Mouse (Mus musculus): ENCODE measurements around the gene Rab5c. TPM values are rescaled to one million over a fixed set of nuclear protein-coding genes. Genes with fewer than 3 reads are reported as not detected.

Gene Rab5c
- total and polyA plus RNA-seq, 3 experiments, result 121 to 156 (median 150) TPM

- no peaks in the 10 kb centered on the region for H3K9me3 ChIP-seq (replicated peaks; ENCODE audit: low read length)
- no peaks in the 10 kb centered on the region for H3K27me3 ChIP-seq (replicated peaks)
- TF ChIP-seq SIN3A (IDR thresholded peaks at IDR 0.05; ENCODE audit: low read length), result no peak
- no peak for TF ChIP-seq MXI1 (IDR thresholded peaks at IDR 0.05; ENCODE audit: low read depth, low read length)
- no peak for TF ChIP-seq CHD1 (IDR thresholded peaks at IDR 0.05; ENCODE audit: low read depth, low read length)
- no peak for TF ChIP-seq JUND (conservative IDR thresholded peaks at IDR 0.05; ENCODE audit: low read depth, low read length)
- TF ChIP-seq E2F4 (IDR thresholded peaks at IDR 0.05; ENCODE audit: insufficient replicate concordance, low read depth, low read length), result no peak
- TF ChIP-seq MAFK (IDR thresholded peaks at IDR 0.05; ENCODE audit: insufficient replicate concordance, low read length), result no peak
- TF ChIP-seq CHD2 (IDR thresholded peaks at IDR 0.05; ENCODE audit: low read length), result no peak
- TF ChIP-seq POLR2AphosphoS2 (IDR thresholded peaks at IDR 0.05; ENCODE audit: low read depth, low read length), result no peak
- no peak for TF ChIP-seq USF1 (IDR thresholded peaks at IDR 0.05; ENCODE audit: low read depth, low read length)
- H3K36me3 ChIP-seq (replicated peaks in 1 of 2; ENCODE audit: control insufficient read depth in 1 of 2, insufficient read depth in 1 of 2, low read length in 1 of 2), result peaks cover 43 to 92% of the 10 kb centered on the region in 2 experiments
- in situ Hi-C loops (cut with MboI; ENCODE audit: low pct_ligation_motif_present, low pct_unique_long_range_greater_than_20kb, low sequenced_read_pairs) (no loop called here), dilution Hi-C loops (cut with MboI; ENCODE audit: extremely low pct_ligation_motif_present, extremely low pct_unique_long_range_greater_than_20kb, low sequenced_read_pairs) (no loop called here)
- H3K79me2 ChIP-seq (replicated peaks; ENCODE audit: control insufficient read depth, extremely low read depth, insufficient read depth, poor library complexity, severe bottlenecking), result peaks cover 35% of the 10 kb centered on the region
- no peak overlapping the region for H3K4me3 ChIP-seq (replicated peaks in 1 of 3; ENCODE audit: low read depth in 2 of 3, low read length in 2 of 3, poor library complexity in 1 of 3)
- no peak overlapping the region for H3K4me2 ChIP-seq (ENCODE audit: insufficient read depth, low read depth, poor library complexity, severe bottlenecking)
- no peak overlapping the region for H3K27ac ChIP-seq (ENCODE audit: insufficient read depth, low read depth)
- DNase-seq (ENCODE audit: extremely low read depth), result no peak
- H3K4me1 ChIP-seq (ENCODE audit: control insufficient read depth in 1 of 2, insufficient read depth in 2 of 2), result peaks cover 8 to 52% of the 10 kb centered on the region in 2 experiments
- no peak overlapping the region for H3K9ac ChIP-seq (ENCODE audit: insufficient read depth, low read depth)
These were observed 17.7 kb downstream of the Rab5c start for GRCm38 (mm10) chr11:100720345-100720744.

GRCm38 (mm10) chr11:100719893-100720292 is 18.1 kb downstream of the Rab5c start:
- Histone ChIP-seq H3K9ac (ENCODE audit: insufficient read depth, low read depth) (no peak overlapping the region), H3K4me1 (ENCODE audit: control insufficient read depth in 1 of 2, insufficient read depth in 2 of 2) (peaks cover 8 to 48% of the 10 kb centered on the region in 2 experiments), H3K4me2 (ENCODE audit: insufficient read depth, low read depth, poor library complexity, severe bottlenecking) (no peak overlapping the region), H3K27ac (ENCODE audit: insufficient read depth, low read depth) (no peak overlapping the region), H3K4me3 (replicated peaks in 1 of 3; ENCODE audit: low read depth in 2 of 3, low read length in 2 of 3, poor library complexity in 1 of 3) (no peak overlapping the region), H3K9me3 (replicated peaks; ENCODE audit: low read length) (no peaks in the 10 kb centered on the region), H3K27me3 (replicated peaks) (no peaks in the 10 kb centered on the region), H3K36me3 (replicated peaks in 1 of 2; ENCODE audit: control insufficient read depth in 1 of 2, insufficient read depth in 1 of 2, low read length in 1 of 2) (peaks cover 47 to 92% of the 10 kb centered on the region in 2 experiments), H3K79me2 (replicated peaks; ENCODE audit: control insufficient read depth, extremely low read depth, insufficient read depth, poor library complexity, severe bottlenecking) (peaks cover 30% of the 10 kb centered on the region)
- no peak for DNase-seq (ENCODE audit: extremely low read depth)
- no peak for TF ChIP-seq HCFC1 (IDR thresholded peaks at IDR 0.05; ENCODE audit: low read depth, low read length)
- TF ChIP-seq ZKSCAN1 (IDR thresholded peaks at IDR 0.05; ENCODE audit: borderline replicate concordance, low read depth, low read length), result no peak
- no peak for TF ChIP-seq UBTF (IDR thresholded peaks at IDR 0.05; ENCODE audit: low read depth, low read length)
- no peak for TF ChIP-seq E2F4 (IDR thresholded peaks at IDR 0.05; ENCODE audit: insufficient replicate concordance, low read depth, low read length)
- no peak for TF ChIP-seq NELFE (IDR thresholded peaks at IDR 0.05; ENCODE audit: low read depth, low read length)
- TF ChIP-seq MAX (IDR thresholded peaks at IDR 0.05; ENCODE audit: low read length), result no peak
- dilution Hi-C loops (cut with MboI; ENCODE audit: extremely low pct_ligation_motif_present, extremely low pct_unique_long_range_greater_than_20kb, low sequenced_read_pairs), result no loop called here
- in situ Hi-C loops (cut with MboI; ENCODE audit: low pct_ligation_motif_present, low pct_unique_long_range_greater_than_20kb, low sequenced_read_pairs), result no loop called here

- dilution Hi-C loops (cut with MboI; ENCODE audit: extremely low pct_ligation_motif_present, extremely low pct_unique_long_range_greater_than_20kb, low sequenced_read_pairs), result no loop called here
- peaks cover 52 to 92% of the 10 kb centered on the region in 2 experiments for H3K36me3 ChIP-seq (replicated peaks in 1 of 2; ENCODE audit: control insufficient read depth in 1 of 2, insufficient read depth in 1 of 2, low read length in 1 of 2)
- no peak overlapping the region for H3K9ac ChIP-seq (ENCODE audit: insufficient read depth, low read depth)
- peaks cover 8 to 42% of the 10 kb centered on the region in 2 experiments for H3K4me1 ChIP-seq (ENCODE audit: control insufficient read depth in 1 of 2, insufficient read depth in 2 of 2)
- peaks cover 29% of the 10 kb centered on the region for H3K79me2 ChIP-seq (replicated peaks; ENCODE audit: control insufficient read depth, extremely low read depth, insufficient read depth, poor library complexity, severe bottlenecking)
- no peak for DNase-seq (ENCODE audit: extremely low read depth)
- TF ChIP-seq ETS1 (conservative IDR thresholded peaks at IDR 0.05; ENCODE audit: low read depth, low read length) (no peak), JUND (conservative IDR thresholded peaks at IDR 0.05; ENCODE audit: low read depth, low read length) (no peak), CTCF (conservative IDR thresholded peaks at IDR 0.05 in 1 of 2, IDR thresholded peaks at IDR 0.05 in 1 of 2; ENCODE audit: low read depth in 2 of 2, low read length in 2 of 2) (no peak), E2F4 (IDR thresholded peaks at IDR 0.05; ENCODE audit: insufficient replicate concordance, low read depth, low read length) (no peak), SIN3A (IDR thresholded peaks at IDR 0.05; ENCODE audit: low read length) (no peak), TBP (conservative IDR thresholded peaks at IDR 0.05; ENCODE audit: low read depth, low read length) (no peak), EP300 (IDR thresholded peaks at IDR 0.05; ENCODE audit: low read length) (no peak), IRF4 (IDR thresholded peaks at IDR 0.05; ENCODE audit: low read depth, low read length) (no peak), USF2 (conservative IDR thresholded peaks at IDR 0.05; ENCODE audit: low read depth, low read length) (no peak), POLR2AphosphoS2 (IDR thresholded peaks at IDR 0.05; ENCODE audit: low read depth, low read length) (no peak), GABPA (IDR thresholded peaks at IDR 0.05; ENCODE audit: insufficient replicate concordance, low read depth, low read length) (no peak), ZC3H11A (IDR thresholded peaks at IDR 0.05; ENCODE audit: low read depth, low read length) (no peak), TCF12 (IDR thresholded peaks at IDR 0.05; ENCODE audit: low read depth, low read length) (no peak), NELFE (IDR thresholded peaks at IDR 0.05; ENCODE audit: low read depth, low read length) (no peak), HCFC1 (IDR thresholded peaks at IDR 0.05; ENCODE audit: low read depth, low read length) (no peak)
- no peak overlapping the region for H3K27ac ChIP-seq (ENCODE audit: insufficient read depth, low read depth)
- no peak overlapping the region for H3K4me2 ChIP-seq (ENCODE audit: insufficient read depth, low read depth, poor library complexity, severe bottlenecking)
- no peaks in the 10 kb centered on the region for H3K27me3 ChIP-seq (replicated peaks)
- H3K9me3 ChIP-seq (replicated peaks; ENCODE audit: low read length), result no peaks in the 10 kb centered on the region
- no peak overlapping the region for H3K4me3 ChIP-seq (replicated peaks in 1 of 3; ENCODE audit: low read depth in 2 of 3, low read length in 2 of 3, poor library complexity in 1 of 3)
- in situ Hi-C loops (cut with MboI; ENCODE audit: low pct_ligation_motif_present, low pct_unique_long_range_greater_than_20kb, low sequenced_read_pairs), result no loop called here
These were observed 18.7 kb downstream of the Rab5c start for GRCm38 (mm10) chr11:100719312-100719711.
